Comparison of ENCODE assay signal across 8 mouse cellular contexts in genomic region chr19:57314346-57315012, GRCm38 (mm10). TPM values are rescaled to one million over a fixed set of nuclear protein-coding genes. Genes with fewer than 3 reads are reported as not detected.
DNase-seq lines count a peak whose midpoint lies in the region; ATAC-seq and TF ChIP-seq lines count a peak whose summit lies in the region.

Gene Ablim1 (minus strand): TSS chr19:57314919.

- H3K27ac ChIP-seq in hindbrain, embryonic 16.5 days (ENCODE audit: low read depth, low read length), result peak within 1 kb of the TSS; percentile 91
- peak within 1 kb of the TSS; percentile 71 for H3K27ac ChIP-seq in lung, postnatal 0 days (ENCODE audit: low read length)

- peaks cover 10% of the 10 kb centered on the region for H3K4me1 ChIP-seq in hindbrain, embryonic 16.5 days (ENCODE audit: control insufficient read depth, insufficient read depth, low read depth, low read length)
- H3K4me1 ChIP-seq in lung, postnatal 0 days (ENCODE audit: insufficient read depth, low read depth, low read length), result peaks cover 10% of the 10 kb centered on the region; the same call in 1 of the 2 replicates

- no peaks in the 10 kb centered on the region for H3K27me3 ChIP-seq in hindbrain, embryonic 16.5 days (replicated peaks; ENCODE audit: control insufficient read depth, insufficient read depth, low read length)
- no peaks in the 10 kb centered on the region; the same call in 1 of the 2 replicates for H3K27me3 ChIP-seq in lung, postnatal 0 days (replicated peaks; ENCODE audit: insufficient read depth, low read length)

- peak within 1 kb of the TSS; percentile 90 for H3K4me2 ChIP-seq in hindbrain, embryonic 16.5 days (ENCODE audit: low read length)
- peak within 1 kb of the TSS; percentile 93 for H3K4me2 ChIP-seq in lung, postnatal 0 days (replicated peaks; ENCODE audit: low read depth, low read length)

- H3K36me3 ChIP-seq in hindbrain, embryonic 16.5 days (ENCODE audit: control insufficient read depth, insufficient read depth, low read length), result no peaks in the 10 kb centered on the region
- no peaks in the 10 kb centered on the region for H3K36me3 ChIP-seq in lung, postnatal 0 days (ENCODE audit: insufficient read depth, low read length)

- H3K9ac ChIP-seq in hindbrain, embryonic 16.5 days (ENCODE audit: low read depth, low read length), result peak within 1 kb of the TSS; percentile 86
- peak within 1 kb of the TSS; percentile 65 for H3K9ac ChIP-seq in lung, postnatal 0 days (replicated peaks; ENCODE audit: low read depth)

- H3K4me3 ChIP-seq in hindbrain, embryonic 16.5 days (ENCODE audit: low read length), result peak within 1 kb of the TSS; percentile 75
- peak within 1 kb of the TSS; percentile 61 for H3K4me3 ChIP-seq in lung, postnatal 0 days (ENCODE audit: low read depth, low read length)

- 1% methylated on average over 41 of the region's 52 CpGs for WGBS in hindbrain, embryonic 16.5 days
- WGBS in lung, postnatal 0 days, result 2% methylated on average over 49 of the region's 52 CpGs

- peak; percentile 76 for DNase-seq in adrenal gland, adult 2 months
- peak; percentile 77 to 80 for DNase-seq in cerebellum, postnatal 14 days
- DNase-seq in gastrocnemius, postnatal 25 days, result peak; percentile 51
- peak; percentile 38 to 44 for DNase-seq in layer of hippocampus, postnatal 36 days
- DNase-seq in lung, postnatal 0 days (ENCODE audit: low spot score), result peak; percentile 63
- DNase-seq in ovary, postnatal 14 days (ENCODE audit: low spot score), result peak; percentile 19
- no peak for DNase-seq in thymus, postnatal 25 days

- TF ChIP-seq EP300 in lung, postnatal 0 days (IDR thresholded peaks at IDR 0.05), result no peak

- TF ChIP-seq CTCF in lung, postnatal 0 days (IDR thresholded peaks at IDR 0.05), result peak; percentile 46

- peak; percentile 78 for ATAC-seq in hindbrain, embryonic 16.5 days
- peak; percentile 94 for ATAC-seq in lung, postnatal 0 days

- H3K9me3 ChIP-seq in hindbrain, embryonic 16.5 days (ENCODE audit: control insufficient read depth, low read length), result no peaks in the 10 kb centered on the region
- H3K9me3 ChIP-seq in lung, postnatal 0 days (ENCODE audit: low read length), result no peaks in the 10 kb centered on the region

RNA-seq across cellular contexts. Expression of gene Ablim1, which starts in this region (rescaled TPM):
- total RNA-seq in adrenal gland, adult 2 months (2021), result 10 to 100 TPM; 33.6 to 39.9 TPM
- polyA plus RNA-seq in adrenal gland, adult 2 months (2012; rRNA removed), result 15.8 and 20.5 TPM in 2 replicates
- 10 to 100 TPM; 37.6 to 41.4 TPM for total RNA-seq in gastrocnemius, postnatal 25 days (2021)
- polyA plus RNA-seq in hindbrain, embryonic 16.5 days (2015; fragmentation: Nextera tagmentation; extraction: Ambion mirVana), result 57.3 and 62.1 TPM in 2 replicates
- 10 to 100 TPM; 73.6 to 81.1 TPM for total RNA-seq in layer of hippocampus, postnatal 36 days (2021)
- 50.1 and 50.7 TPM in 2 replicates for polyA plus RNA-seq in lung, postnatal 0 days (2015; fragmentation: Nextera tagmentation; extraction: Ambion mirVana)
